Comparison of ENCODE assay signal across 26 mouse cellular contexts in the genomic region with DNA sequence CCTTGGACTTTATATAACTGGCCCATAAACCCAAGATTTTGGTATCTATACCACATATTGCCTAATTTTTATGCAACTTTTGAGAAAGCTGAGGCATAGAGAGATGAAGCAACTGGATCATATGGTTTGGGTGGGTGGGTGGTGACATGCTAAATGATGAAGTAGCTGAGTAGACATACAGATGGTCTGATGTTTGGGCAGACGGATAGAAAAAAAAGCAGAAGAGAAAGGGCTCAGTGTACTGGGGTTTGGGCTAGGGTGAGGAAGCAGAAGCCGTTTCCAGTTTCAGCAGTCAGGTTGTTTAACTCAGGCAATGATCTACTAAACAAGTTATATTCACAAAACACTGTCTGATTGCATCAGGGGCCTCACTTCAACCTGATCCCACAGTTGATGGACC.
DNase-seq lines count a peak whose midpoint lies in the region; TF ChIP-seq lines count a peak whose summit lies in the region.
"Had no signal": no experiment of that assay in that cellular context is flagged by ENCODE, and none has a peak within 500 bp of the region (broad histone marks: within the 10 kb centered on the region; RNA-seq: fewer than 3 reads in every experiment).

No protein-coding gene starts in this region.

- no peaks in the 10 kb centered on the region for H3K36me3 ChIP-seq in macrophage (ENCODE audit: inconsistent target)
- H3K36me3 ChIP-seq: embryonic facial prominence, embryonic 15.5 days; G1E; heart, embryonic 12.5 days; liver, embryonic 12.5 days had no signal

- no peaks in the 10 kb centered on the region for H3K79me2 ChIP-seq in macrophage (ENCODE audit: inconsistent target)

- TF ChIP-seq CTCF in layer of hippocampus, adult 2 months (conservative IDR thresholded peaks at IDR 0.05): no peak

- H3K4me3 ChIP-seq in layer of hippocampus, adult 2 months: no peak overlapping the region
- no peak overlapping the region for H3K4me3 ChIP-seq in macrophage (ENCODE audit: inconsistent target)
- H3K4me3 ChIP-seq: embryonic facial prominence, embryonic 15.5 days; heart, embryonic 12.5 days; hindbrain, embryonic 12.5 days; kidney, embryonic 15.5 days; limb, embryonic 13.5 days; liver, embryonic 12.5 days; midbrain, embryonic 12.5 days had no signal

- peak overlapping the region; percentile 74 for H3K27ac ChIP-seq in layer of hippocampus, adult 2 months
- peak overlapping the region; percentile 86 for H3K27ac ChIP-seq in macrophage
- H3K27ac ChIP-seq: embryonic facial prominence, embryonic 15.5 days; hindbrain, embryonic 12.5 days; kidney, embryonic 15.5 days; limb, embryonic 13.5 days; liver, embryonic 12.5 days; midbrain, embryonic 12.5 days had no signal

- peak in 1 of 2 experiments; percentile 42 for DNase-seq in layer of hippocampus, adult 2 months (ENCODE audit: low spot score in 2 of 2)
- DNase-seq in layer of hippocampus, postnatal 14 days (ENCODE audit: low spot score in 2 of 2): no peak
- peak; percentile 29 to 44 for DNase-seq in right cerebral cortex, adult 2 months (ENCODE audit: low spot score in 2 of 2)
- DNase-seq in right cerebral cortex, postnatal 10 days (ENCODE audit: low spot score in 2 of 2): no peak
- DNase-seq in cerebellum, postnatal 14 days: no peak
- no peak for DNase-seq in ovary, postnatal 36 days (ENCODE audit: low spot score)
- DNase-seq: adrenal gland, adult 8-10 months; cerebellum, adult 2 months; cerebellum, postnatal 36 days; gastrocnemius, postnatal 10 days; heart, adult 18-20 months; heart, postnatal 10 days; kidney, adult 11 months; kidney, postnatal 36 days; layer of hippocampus, postnatal 36 days; lung, adult 2 months; retina, postnatal 1 day had no signal

- WGBS in macrophage (ENCODE audit: missing documents): 0% methylated on average over 2 of the region's 2 CpGs

Comparison
In these comparisons a context has a peak if more than half of its experiments do, and no peak if none do; other contexts are left out.
1. DNase-seq: peak in right cerebral cortex, adult 2 months (2 of 2); none in layer of hippocampus, postnatal 14 days (0 of 2), right cerebral cortex, postnatal 10 days (0 of 2), cerebellum, postnatal 14 days (0 of 2) and ovary, postnatal 36 days (single experiment).